Mouse (Mus musculus): ENCODE measurements around the gene Rabep2. TPM values are rescaled to one million over a fixed set of nuclear protein-coding genes. Genes with fewer than 3 reads are reported as not detected.

Gene Rabep2
- polyA plus RNA-seq, 1 experiment from 2014 or later, result 19.1 TPM

DNA sequence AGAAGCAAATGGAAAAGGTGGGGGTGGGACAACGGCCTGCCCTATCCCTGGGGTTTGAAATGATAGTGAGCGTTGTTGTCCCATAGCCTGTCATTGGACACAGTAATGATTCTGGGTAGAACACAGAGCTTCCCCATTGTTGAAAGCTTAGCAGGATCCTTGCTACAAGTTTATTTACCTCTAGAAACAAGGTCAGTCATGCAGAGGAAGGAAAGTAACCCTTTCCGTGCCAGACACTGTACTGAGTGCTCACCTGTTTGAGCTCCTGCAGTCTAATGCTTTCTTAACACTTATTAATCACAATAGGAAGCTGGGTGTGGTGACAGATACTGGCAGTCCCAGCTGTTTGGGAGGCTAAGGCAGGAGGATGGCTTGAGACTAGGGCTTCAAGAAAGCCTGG, 7.2 kb downstream of the Rabep2 start:
- H3K36me3 ChIP-seq, result peaks cover 62% of the 10 kb centered on the region
- WGBS, result 78% methylated on average over 3 of the region's 3 CpGs

DNA sequence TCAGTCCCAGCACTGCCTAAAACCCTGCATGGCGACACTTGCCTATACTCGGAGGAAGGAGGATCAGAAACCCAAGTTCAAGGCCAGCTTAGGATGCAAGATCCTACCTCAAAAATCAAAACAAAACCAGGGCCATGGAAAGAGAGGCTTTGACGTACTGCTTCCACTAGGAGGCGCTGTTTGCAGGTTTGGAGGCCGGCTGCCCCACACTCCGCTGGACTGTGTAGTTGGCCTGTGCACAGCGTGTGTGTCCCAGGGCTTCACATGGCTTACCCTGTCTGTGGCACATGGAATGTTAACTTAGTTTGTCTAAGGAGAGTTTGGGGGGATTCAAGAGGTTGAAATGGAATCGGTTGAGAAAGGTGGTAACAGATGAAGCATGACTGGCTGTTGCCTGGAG, 8.3 kb downstream of the Rabep2 start:
- Histone ChIP-seq H3K27ac (replicated peaks) (no peak overlapping the region), H3K4me1 (no peaks in the 10 kb centered on the region), H3K9ac (no peak overlapping the region), H3K4me2 (no peak overlapping the region), H3K27me3 (replicated peaks) (no peaks in the 10 kb centered on the region), H3K36me3 (peaks cover 62% of the 10 kb centered on the region), H3K4me3 (no peak overlapping the region), H3K9me3 (no peaks in the 10 kb centered on the region)
- ATAC-seq (ENCODE audit: extremely low read depth, insufficient number of reproducible peaks, low FRiP score, low TSS enrichment), result no peak
- WGBS, result 15% methylated on average over 8 of the region's 8 CpGs

More for the DNA sequence above, 7.2 kb downstream of the Rabep2 start:
- Histone ChIP-seq H3K27ac (replicated peaks) (no peak overlapping the region), H3K9me3 (no peaks in the 10 kb centered on the region), H3K4me2 (no peak overlapping the region), H3K4me3 (no peak overlapping the region), H3K27me3 (replicated peaks) (no peaks in the 10 kb centered on the region), H3K9ac (no peak overlapping the region), H3K4me1 (no peaks in the 10 kb centered on the region)
- no peak for ATAC-seq (ENCODE audit: extremely low read depth, insufficient number of reproducible peaks, low FRiP score, low TSS enrichment)

DNA sequence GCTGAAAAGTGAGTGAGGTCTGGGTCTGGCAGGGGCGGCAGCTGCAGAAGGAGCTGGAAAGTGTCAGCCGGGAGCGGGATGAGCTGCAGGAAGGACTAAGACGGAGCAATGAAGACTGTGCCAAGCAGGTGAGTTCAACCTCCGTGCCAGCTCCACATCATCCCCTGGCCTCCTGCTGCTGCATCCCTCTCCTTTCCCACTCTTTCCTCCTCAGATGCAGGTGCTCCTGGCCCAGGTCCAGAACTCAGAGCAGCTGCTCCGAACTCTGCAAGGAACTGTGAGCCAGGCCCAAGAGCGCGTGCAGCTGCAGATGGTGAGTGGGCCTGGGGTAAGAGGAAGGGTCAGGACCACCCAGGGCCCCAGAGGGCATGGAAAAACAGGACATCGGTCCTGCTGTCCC, 11.6 kb downstream of the Rabep2 start:
- Histone ChIP-seq H3K4me1 (no peaks in the 10 kb centered on the region), H3K27me3 (replicated peaks) (no peaks in the 10 kb centered on the region), H3K4me2 (no peak overlapping the region), H3K4me3 (no peak overlapping the region), H3K36me3 (peaks cover 64% of the 10 kb centered on the region), H3K9ac (no peak overlapping the region), H3K27ac (replicated peaks) (no peak overlapping the region), H3K9me3 (no peaks in the 10 kb centered on the region)
- WGBS, result 84% methylated on average over 8 of the region's 9 CpGs
- no peak for ATAC-seq (ENCODE audit: extremely low read depth, insufficient number of reproducible peaks, low FRiP score, low TSS enrichment)

GRCm38 (mm10) chr7:126443997-126444396, 15.4 kb downstream of the Rabep2 start:
- H3K36me3 ChIP-seq, result peaks cover 83% of the 10 kb centered on the region
- H3K9me3 ChIP-seq, result no peaks in the 10 kb centered on the region
- no peak overlapping the region for H3K4me3 ChIP-seq
- ATAC-seq (ENCODE audit: extremely low read depth, insufficient number of reproducible peaks, low FRiP score, low TSS enrichment), result no peak
- 87% methylated on average over 10 of the region's 10 CpGs for WGBS
- no peaks in the 10 kb centered on the region for H3K27me3 ChIP-seq (replicated peaks)
- no peak overlapping the region for H3K4me2 ChIP-seq
- H3K27ac ChIP-seq (replicated peaks), result no peak overlapping the region
- H3K9ac ChIP-seq, result no peak overlapping the region
- H3K4me1 ChIP-seq, result no peaks in the 10 kb centered on the region

- no peak overlapping the region for H3K9ac ChIP-seq
- H3K9me3 ChIP-seq, result no peaks in the 10 kb centered on the region
- no peak overlapping the region for H3K4me2 ChIP-seq
- no peak overlapping the region for H3K4me3 ChIP-seq
- H3K36me3 ChIP-seq, result peaks cover 80% of the 10 kb centered on the region
- no peak for ATAC-seq (ENCODE audit: extremely low read depth, insufficient number of reproducible peaks, low FRiP score, low TSS enrichment)
- H3K27me3 ChIP-seq (replicated peaks), result no peaks in the 10 kb centered on the region
- H3K4me1 ChIP-seq, result no peaks in the 10 kb centered on the region
- H3K27ac ChIP-seq (replicated peaks), result no peak overlapping the region
- 90% methylated on average over 9 of the region's 9 CpGs for WGBS
These were observed 16.0 kb downstream of the Rabep2 start for GRCm38 (mm10) chr7:126444536-126444935.

- Histone ChIP-seq H3K27ac (replicated peaks) (no peak overlapping the region), H3K4me1 (no peaks in the 10 kb centered on the region), H3K4me2 (no peak overlapping the region), H3K4me3 (no peak overlapping the region), H3K27me3 (replicated peaks) (no peaks in the 10 kb centered on the region), H3K36me3 (peaks cover 74% of the 10 kb centered on the region), H3K9ac (no peak overlapping the region), H3K9me3 (no peaks in the 10 kb centered on the region)
- no peak for ATAC-seq (ENCODE audit: extremely low read depth, insufficient number of reproducible peaks, low FRiP score, low TSS enrichment)
- 86% methylated on average over 15 of the region's 15 CpGs for WGBS
These were observed 16.7 kb downstream of the Rabep2 start for GRCm38 (mm10) chr7:126445104-126445815.

DNA sequence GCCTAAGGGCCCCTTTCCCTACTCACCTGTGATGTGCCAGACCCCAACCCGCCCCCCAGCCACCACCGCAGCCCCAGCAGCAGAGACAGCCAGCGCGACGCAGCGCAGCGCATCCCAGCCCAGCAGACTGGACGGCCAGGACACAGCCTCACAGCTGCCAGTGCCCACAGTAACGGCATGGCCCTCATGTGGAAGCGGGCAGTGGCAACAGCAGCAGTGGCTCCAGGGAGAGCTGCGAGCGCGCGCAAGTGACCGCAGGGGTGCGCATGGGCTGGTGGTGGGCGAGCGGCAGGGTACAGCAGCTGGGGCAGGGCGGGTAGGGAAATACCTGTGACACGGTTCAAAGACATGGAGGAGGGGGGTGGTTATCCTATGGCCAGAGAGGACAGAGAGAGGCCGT, 17.7 kb downstream of the Rabep2 start:
- H3K4me3 ChIP-seq, result no peak overlapping the region
- 85% methylated on average over 21 of the region's 21 CpGs for WGBS
- no peak for ATAC-seq (ENCODE audit: extremely low read depth, insufficient number of reproducible peaks, low FRiP score, low TSS enrichment)
- no peak overlapping the region for H3K27ac ChIP-seq (replicated peaks)
- no peak overlapping the region for H3K4me2 ChIP-seq
- H3K4me1 ChIP-seq, result no peaks in the 10 kb centered on the region
- H3K36me3 ChIP-seq, result peaks cover 64% of the 10 kb centered on the region
- H3K9ac ChIP-seq, result no peak overlapping the region
- no peaks in the 10 kb centered on the region for H3K9me3 ChIP-seq
- H3K27me3 ChIP-seq (replicated peaks), result no peaks in the 10 kb centered on the region

GRCm38 (mm10) chr7:126448481-126448880, 19.9 kb downstream of the Rabep2 start:
- peaks cover 47% of the 10 kb centered on the region for H3K36me3 ChIP-seq
- no peak overlapping the region for H3K4me3 ChIP-seq
- H3K27me3 ChIP-seq (replicated peaks), result no peaks in the 10 kb centered on the region
- no peaks in the 10 kb centered on the region for H3K9me3 ChIP-seq
- H3K4me1 ChIP-seq, result no peaks in the 10 kb centered on the region
- 86% methylated on average over 19 of the region's 19 CpGs for WGBS
- H3K4me2 ChIP-seq, result no peak overlapping the region
- H3K27ac ChIP-seq (replicated peaks), result no peak overlapping the region
- H3K9ac ChIP-seq, result no peak overlapping the region
- no peak for ATAC-seq (ENCODE audit: extremely low read depth, insufficient number of reproducible peaks, low FRiP score, low TSS enrichment)

DNA sequence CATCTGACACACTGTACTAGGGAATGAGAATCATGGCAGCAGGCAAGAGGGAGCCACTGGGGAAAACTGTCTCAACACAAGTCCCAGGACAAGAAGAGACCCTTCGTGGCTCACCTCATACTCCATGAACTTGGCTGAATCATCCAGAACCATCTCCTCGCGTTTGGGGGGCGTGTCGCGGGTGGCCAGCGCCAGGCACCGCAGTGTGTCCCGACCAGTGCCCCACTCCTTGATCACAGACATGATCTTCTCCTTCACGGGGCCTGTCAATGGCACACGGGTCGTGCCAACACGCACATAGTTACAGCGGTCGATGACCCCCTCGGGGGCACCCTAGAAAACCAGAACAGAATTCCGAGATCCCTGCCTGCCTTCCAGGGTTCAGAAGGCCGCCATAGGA, 21.4 kb downstream of the Rabep2 start:
- 85% methylated on average over 18 of the region's 18 CpGs for WGBS
- Histone ChIP-seq H3K4me3 (no peak overlapping the region), H3K9ac (no peak overlapping the region), H3K36me3 (peaks cover 35% of the 10 kb centered on the region), H3K4me2 (no peak overlapping the region), H3K9me3 (no peaks in the 10 kb centered on the region), H3K4me1 (no peaks in the 10 kb centered on the region), H3K27ac (replicated peaks) (no peak overlapping the region), H3K27me3 (replicated peaks) (no peaks in the 10 kb centered on the region)
- no peak for ATAC-seq (ENCODE audit: extremely low read depth, insufficient number of reproducible peaks, low FRiP score, low TSS enrichment)

DNA sequence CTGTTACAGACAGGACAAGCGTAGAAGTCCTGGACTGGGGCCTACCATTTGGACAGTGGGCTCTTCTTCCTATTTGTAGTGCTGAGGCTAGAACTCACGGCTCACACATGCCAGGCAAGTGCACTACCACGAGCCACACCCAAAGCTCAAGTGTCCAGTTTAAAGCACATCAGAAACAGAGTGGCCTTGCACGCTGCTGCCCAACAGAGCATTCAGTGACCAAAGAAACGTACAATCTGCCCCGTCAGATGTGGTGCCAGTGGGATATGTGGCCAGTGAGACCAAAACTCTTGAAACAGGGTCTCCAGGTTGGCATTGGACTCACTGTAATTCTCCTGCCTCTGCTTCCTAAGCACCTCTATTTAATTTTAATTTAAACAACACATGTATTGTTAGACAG, 22.1 kb downstream of the Rabep2 start:
- no peaks in the 10 kb centered on the region for H3K4me1 ChIP-seq
- H3K4me3 ChIP-seq, result no peak overlapping the region
- 82% methylated on average over 6 of the region's 6 CpGs for WGBS
- no peak overlapping the region for H3K9ac ChIP-seq
- no peaks in the 10 kb centered on the region for H3K9me3 ChIP-seq
- H3K27ac ChIP-seq (replicated peaks), result no peak overlapping the region
- no peak overlapping the region for H3K4me2 ChIP-seq
- no peaks in the 10 kb centered on the region for H3K27me3 ChIP-seq (replicated peaks)
- no peak for ATAC-seq (ENCODE audit: extremely low read depth, insufficient number of reproducible peaks, low FRiP score, low TSS enrichment)
- peaks cover 28% of the 10 kb centered on the region for H3K36me3 ChIP-seq

DNA sequence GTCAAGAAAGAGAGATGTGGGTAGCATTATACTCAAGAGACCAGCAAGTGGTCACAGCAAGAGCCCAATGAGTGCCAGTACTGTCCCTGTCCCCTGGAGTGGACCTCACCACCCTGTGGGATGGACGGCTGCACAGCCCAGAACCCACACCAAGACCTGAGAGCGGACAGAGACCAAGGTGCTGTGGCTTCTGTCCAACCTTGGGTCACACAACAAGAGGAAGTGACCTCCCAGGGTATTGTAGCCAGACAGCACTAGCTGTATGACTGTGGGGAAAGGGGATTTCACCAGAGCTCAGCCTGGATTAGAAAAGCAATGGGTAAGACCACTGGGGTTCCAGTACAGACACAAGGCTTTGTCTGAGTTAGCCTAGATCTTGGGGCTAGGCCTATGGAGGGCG, 23.7 kb downstream of the Rabep2 start:
- Histone ChIP-seq H3K4me1 (no peaks in the 10 kb centered on the region), H3K9me3 (no peaks in the 10 kb centered on the region), H3K27me3 (replicated peaks) (no peaks in the 10 kb centered on the region), H3K36me3 (peaks cover 14% of the 10 kb centered on the region), H3K4me3 (no peak overlapping the region), H3K9ac (no peak overlapping the region), H3K4me2 (no peak overlapping the region), H3K27ac (replicated peaks) (no peak overlapping the region)
- 87% methylated on average over 3 of the region's 3 CpGs for WGBS
- ATAC-seq (ENCODE audit: extremely low read depth, insufficient number of reproducible peaks, low FRiP score, low TSS enrichment), result no peak

- Histone ChIP-seq H3K4me1 (peaks cover 9% of the 10 kb centered on the region), H3K36me3 (no peaks in the 10 kb centered on the region), H3K4me3 (no peak overlapping the region), H3K4me2 (no peak overlapping the region), H3K9me3 (no peaks in the 10 kb centered on the region), H3K27me3 (replicated peaks) (no peaks in the 10 kb centered on the region), H3K9ac (no peak overlapping the region), H3K27ac (replicated peaks) (no peak overlapping the region)
- WGBS, result 64% methylated on average over 7 of the region's 7 CpGs
- ATAC-seq (ENCODE audit: extremely low read depth, insufficient number of reproducible peaks, low FRiP score, low TSS enrichment), result no peak
These were observed 25.3 kb downstream of the Rabep2 start for GRCm38 (mm10) chr7:126453861-126454260.

All from heart, embryonic 13.5 days (tissue).